Mouse (Mus musculus) limb, embryonic 14.5 days (tissue): Measurements from ENCODE around the gene Stk11ip. TPM values are rescaled to one million over a fixed set of nuclear protein-coding genes. Genes with fewer than 3 reads are reported as not detected.

Experiments
- ATAC-seq: fragments of 200-750 bp; cut with Nextera tagmentation; 2 replicates; pipeline ENCODE4 v1.8.0; 2017; ENCODE audit warnings: low read depth, moderate number of reproducible peaks, moderate TSS enrichment; ENCODE audit not compliant: low FRiP score
- DNase-seq: peaks from one replicate; pipeline ENCODE4 v3.0.0-alpha.2; 2015; ENCODE audit warnings: low spot score
- H3K27ac ChIP-seq: fragments of 300-500 bp; sonication (generic); replicated peaks from 2 replicates; pipeline ENCODE4 v1.5.1; 2014; ENCODE audit warnings: low read depth, mild to moderate bottlenecking, low read length, moderate library complexity, mixed read lengths
- H3K27me3 ChIP-seq: fragments of 300-500 bp; sonication (generic); 2 replicates; pipeline ENCODE4 v1.6.1; 2014; ENCODE audit warnings: low read length, mixed read lengths; ENCODE audit not compliant: control insufficient read depth, insufficient read depth
- H3K36me3 ChIP-seq: fragments of 300-500 bp; sonication (generic); 2 replicates; pipeline ENCODE4 v1.6.1; 2014; ENCODE audit warnings: mild to moderate bottlenecking, low read length, moderate library complexity, mixed read lengths; ENCODE audit not compliant: control insufficient read depth, insufficient read depth
- H3K4me1 ChIP-seq: fragments of 300-500 bp; sonication (generic); 2 replicates; pipeline ENCODE4 v1.6.1; 2014; ENCODE audit warnings: antibody characterized with exemption, low read length, mixed read lengths; ENCODE audit not compliant: control insufficient read depth, insufficient read depth
- H3K4me2 ChIP-seq: fragments of 300-500 bp; sonication (generic); replicated peaks from 2 replicates; pipeline ENCODE4 v1.6.1; 2014; ENCODE audit warnings: low read depth, mild to moderate bottlenecking, low read length, moderate library complexity; ENCODE audit not compliant: severe bottlenecking
- H3K4me3 ChIP-seq: fragments of 300-500 bp; sonication (generic); replicated peaks from 2 replicates; pipeline ENCODE4 v1.5.1; 2014; ENCODE audit warnings: low read length
- H3K9ac ChIP-seq: fragments of 300-500 bp; sonication (generic); 2 replicates; pipeline ENCODE4 v1.6.1; 2014; ENCODE audit warnings: mild to moderate bottlenecking, low read depth, low read length, moderate library complexity; ENCODE audit not compliant: severe bottlenecking
- H3K9me3 ChIP-seq: fragments of 300-500 bp; sonication (generic); 2 replicates; pipeline ENCODE4 v1.6.1; 2016; ENCODE audit warnings: low read length; ENCODE audit not compliant: control insufficient read depth
- POLR2A ChIP-seq: fragments of 200-500 bp; IDR thresholded peaks from 2 replicates; pipeline ENCODE4 v1.8.0; 2012; ENCODE audit warnings: inconsistent platforms, mild to moderate bottlenecking, moderate library complexity, borderline replicate concordance; ENCODE audit not compliant: insufficient read depth, insufficient read length; ENCODE audit errors: extremely low read depth
- WGBS: fragments of 180-500 bp; shearing (Covaris S2); extraction: QIAGEN DNeasy Blood & Tissue Kit; methylation state at CpG from one replicate; pipeline ENCODE4 v1.1.7; 2014; 5-methylcytosine and 5-hydroxymethylcytosine counted together
- polyA plus RNA-seq, 2 experiments: library from polyadenylated mRNA; depleted of rRNA in 1 of 2; stranded (reverse) in 1 of 2; unstranded in 1 of 2; fragments of >200 nt; fragmentation: Nextera tagmentation in 1 of 2; extraction: Ambion mirVana in 1 of 2; gene quantifications; 2 replicates each; pipeline versions ENCODE4 v1.2.1 to v1.2.3; 2012 to 2014

Stk11ip gene
- polyA plus RNA-seq, 2 experiments = 15.4 to 37.2 TPM

DNA sequence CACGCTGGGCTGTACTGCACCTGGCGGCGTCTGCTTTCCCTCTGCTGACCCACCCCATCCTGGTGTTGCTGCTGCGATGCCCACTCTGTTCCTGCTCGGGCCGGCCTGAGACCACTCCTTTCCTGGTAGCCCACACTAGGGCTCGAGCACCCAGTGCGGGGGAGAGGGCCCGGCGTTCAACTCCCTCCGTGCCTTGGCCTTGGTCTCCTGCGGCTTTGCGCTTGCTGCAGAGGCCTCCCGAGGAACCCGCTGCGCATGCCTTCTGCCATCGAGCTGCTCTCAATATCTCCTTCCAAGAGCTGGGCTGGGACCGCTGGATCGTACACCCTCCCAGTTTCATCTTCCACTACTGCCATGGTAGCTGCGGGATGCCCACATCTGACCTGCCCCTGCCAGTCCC is 11.7 kb upstream of the Stk11ip start:
- Histone ChIP-seq H3K27me3 (no peaks in the 10 kb centered on the region), H3K36me3 (0 out of 2 replicates have a peak, but pooled peaks cover 2% of the 10 kb centered on the region), H3K27ac (no peak overlapping the region), H3K4me3 (no peak overlapping the region), H3K4me2 (no peak overlapping the region), H3K9me3 (no peaks in the 10 kb centered on the region), H3K4me1 (peaks cover 18% of the 10 kb centered on the region), H3K9ac (no peak overlapping the region)
- no peak for TF ChIP-seq POLR2A
- DNase-seq (no peak), ATAC-seq (no peak)
- 57% methylated on average over 15 of the region's 20 CpGs for WGBS

DNA sequence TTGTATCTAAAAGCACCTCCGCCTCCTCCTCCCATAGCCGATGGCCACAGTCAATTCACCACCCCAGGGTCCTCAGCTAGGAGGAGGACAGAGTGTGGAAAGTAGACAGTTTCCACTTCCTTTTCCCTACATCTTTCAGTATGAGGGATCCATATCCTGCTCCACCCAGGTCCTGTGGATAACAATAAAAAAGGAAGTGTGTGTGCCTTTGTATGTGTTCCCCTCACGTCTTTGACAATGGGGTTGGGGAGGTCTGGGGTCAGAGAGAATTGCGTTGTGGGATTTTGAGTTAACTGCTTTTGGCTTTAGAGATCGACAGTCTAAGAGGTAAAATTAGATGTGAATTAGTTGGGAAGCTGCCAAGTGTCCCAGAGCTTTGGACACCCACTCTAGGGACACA is 11.2 kb upstream of the Stk11ip start:
- no peaks in the 10 kb centered on the region for H3K36me3 ChIP-seq
- H3K4me3 ChIP-seq = no peak overlapping the region
- H3K9me3 ChIP-seq = no peaks in the 10 kb centered on the region
- no peak overlapping the region for H3K27ac ChIP-seq
- H3K4me1 ChIP-seq = peaks cover 13% of the 10 kb centered on the region
- no peaks in the 10 kb centered on the region for H3K27me3 ChIP-seq
- no peak overlapping the region for H3K4me2 ChIP-seq
- no peak overlapping the region for H3K9ac ChIP-seq
- WGBS = 67% methylated on average over 5 of the region's 5 CpGs
- DNase-seq = no peak
- no peak for TF ChIP-seq POLR2A
- ATAC-seq = no peak

DNA sequence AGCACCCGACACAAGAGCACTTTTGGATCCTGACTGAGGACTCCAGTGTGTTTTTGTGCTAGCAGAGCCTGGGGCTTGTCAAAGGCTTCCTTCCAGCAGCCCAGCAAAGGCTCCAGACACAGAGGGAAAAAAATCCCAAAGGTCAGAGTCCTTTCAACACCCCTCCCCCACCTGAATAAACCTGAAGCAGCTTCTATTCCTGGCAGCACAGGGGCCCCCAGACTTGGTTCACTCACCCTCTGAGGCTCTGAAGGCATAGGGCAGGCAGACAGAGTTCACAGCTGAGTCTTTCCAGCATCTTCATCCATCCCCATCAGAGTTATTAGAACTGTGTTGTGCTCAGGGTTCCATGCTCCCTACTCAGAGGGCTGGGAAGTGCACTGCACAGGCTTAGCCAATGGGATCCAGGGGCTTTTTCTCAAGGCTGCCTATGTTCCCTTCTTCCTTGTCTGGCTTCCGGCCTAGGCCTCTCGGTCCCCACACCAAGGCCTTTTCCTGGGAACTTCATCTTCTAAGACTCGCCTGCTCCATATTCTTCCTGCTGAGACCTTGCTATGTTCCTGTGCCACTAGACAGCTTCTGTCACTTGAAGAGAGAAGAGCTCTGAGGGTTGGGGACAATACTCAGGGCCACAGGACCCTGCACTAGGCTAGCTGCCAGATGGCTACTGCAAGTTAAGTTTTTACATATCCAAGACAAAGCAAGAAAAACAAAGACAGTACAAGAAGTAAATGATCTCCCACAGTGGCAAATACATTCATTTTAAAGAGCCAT is 9.7 kb upstream of the Stk11ip start:
- DNase-seq (no peak), ATAC-seq (no peak)
- Histone ChIP-seq H3K4me3 (no peak overlapping the region), H3K27ac (no peak overlapping the region), H3K27me3 (no peaks in the 10 kb centered on the region), H3K4me1 (peaks cover 12% of the 10 kb centered on the region), H3K4me2 (no peak overlapping the region), H3K9me3 (no peaks in the 10 kb centered on the region), H3K9ac (no peak overlapping the region), H3K36me3 (no peaks in the 10 kb centered on the region)
- 60% methylated on average over 4 of the region's 4 CpGs for WGBS
- no peak for TF ChIP-seq POLR2A

DNA sequence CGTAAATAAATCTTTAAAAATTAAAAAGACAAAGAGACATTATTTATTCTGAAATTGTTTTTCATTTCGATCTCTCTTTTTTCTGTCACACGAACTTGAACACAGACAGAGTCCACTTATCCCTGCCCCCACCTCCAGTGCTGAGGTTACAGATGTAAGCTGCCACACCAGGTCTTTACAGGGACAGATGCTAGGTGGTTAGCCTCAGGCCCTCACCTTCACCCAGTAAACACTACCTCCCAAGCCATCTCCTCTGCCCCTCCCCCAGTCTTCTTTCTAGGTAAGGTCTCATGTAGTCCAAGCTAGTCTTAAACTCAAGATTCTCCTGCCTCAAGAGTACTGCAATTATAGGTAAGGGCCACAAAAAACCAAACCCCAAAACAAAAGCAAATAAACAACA is 8.8 kb upstream of the Stk11ip start:
- H3K27me3 ChIP-seq = no peaks in the 10 kb centered on the region
- H3K9me3 ChIP-seq = no peaks in the 10 kb centered on the region
- TF ChIP-seq POLR2A = no peak
- H3K9ac ChIP-seq = no peak overlapping the region
- no peak overlapping the region for H3K27ac ChIP-seq
- H3K4me3 ChIP-seq = no peak overlapping the region
- no peak for DNase-seq
- no peaks in the 10 kb centered on the region for H3K36me3 ChIP-seq
- H3K4me2 ChIP-seq = no peak overlapping the region
- no peak for ATAC-seq
- peaks cover 5% of the 10 kb centered on the region; the same call in 1 of the 2 replicates for H3K4me1 ChIP-seq
- WGBS = 86% methylated on average over 3 of the region's 3 CpGs

DNA sequence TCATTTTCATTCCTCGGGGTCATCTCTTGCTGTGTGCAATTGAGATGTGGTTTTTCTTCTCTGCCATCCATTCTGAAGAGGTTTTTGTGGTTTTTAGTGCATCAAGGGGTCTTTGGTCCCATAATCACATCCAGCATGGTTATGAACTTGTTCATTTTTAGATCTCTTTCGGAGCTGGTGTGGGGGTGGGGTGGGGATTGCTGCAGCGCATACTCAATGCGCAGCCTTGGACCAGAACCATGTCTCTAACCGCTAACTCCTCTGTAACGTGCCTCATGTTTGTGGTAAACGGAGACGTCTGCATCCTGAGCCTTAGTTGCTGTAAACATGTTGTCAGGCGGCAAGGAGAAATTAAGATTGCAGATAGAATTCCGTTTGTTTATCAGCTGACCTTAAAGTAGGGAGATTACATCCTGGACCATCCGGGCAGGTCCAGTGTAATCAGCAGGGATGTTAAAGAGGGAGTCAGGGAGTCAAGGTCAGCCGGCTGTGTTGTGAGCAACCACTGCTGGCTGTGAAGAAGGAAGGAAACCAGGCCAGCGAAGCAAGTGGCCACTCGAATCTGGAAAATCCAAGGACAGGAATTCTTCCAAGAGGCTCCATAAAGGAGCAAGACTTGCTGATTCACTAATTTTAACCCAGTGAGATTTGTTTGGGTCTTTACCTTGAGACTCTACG is 4.5 kb upstream of the Stk11ip start:
- Histone ChIP-seq H3K9me3 (no peaks in the 10 kb centered on the region), H3K4me1 (peaks cover 14% of the 10 kb centered on the region), H3K27ac (no peak overlapping the region), H3K4me2 (no peak overlapping the region), H3K9ac (no peak overlapping the region), H3K4me3 (no peak overlapping the region), H3K27me3 (no peaks in the 10 kb centered on the region), H3K36me3 (no peaks in the 10 kb centered on the region)
- no peak for TF ChIP-seq POLR2A
- WGBS = 74% methylated on average over 15 of the region's 15 CpGs
- no peak for DNase-seq
- ATAC-seq = no peak
